Mouse (Mus musculus) intestine, embryonic 16.5 days (tissue): ENCODE results near the gene Plvap. TPM values are rescaled to one million over a fixed set of nuclear protein-coding genes. Genes with fewer than 3 reads are reported as not detected.
"Not testable (repeated sequence)": the region's sequence is repeated elsewhere in the genome, so short reads cannot be mapped to it uniquely, and the experiment has no call there.

ENCODE experiments used
- ATAC-seq: fragments of 200-750 bp; cut with Nextera tagmentation; 2 replicates; pipeline ENCODE4 v1.8.0; 2017; ENCODE audit warnings: moderate TSS enrichment, moderate library complexity
- H3K27ac ChIP-seq: fragments of 300-500 bp; sonication (generic); 2 replicates; pipeline ENCODE4 v1.5.1; 2014; ENCODE audit warnings: mild to moderate bottlenecking, low read length
- H3K27me3 ChIP-seq: fragments of 300-500 bp; sonication (generic); replicated peaks from 2 replicates; pipeline ENCODE4 v1.6.1; 2014; ENCODE audit warnings: low read length, control low read depth, mixed read lengths; ENCODE audit not compliant: control insufficient read depth, insufficient read depth
- H3K36me3 ChIP-seq: fragments of 300-500 bp; sonication (generic); 2 replicates; pipeline ENCODE4 v1.6.1; 2014; ENCODE audit warnings: low read length, control low read depth; ENCODE audit not compliant: control insufficient read depth, insufficient read depth
- H3K4me1 ChIP-seq: fragments of 300-500 bp; sonication (generic); 2 replicates; pipeline ENCODE4 v1.6.1; 2014; ENCODE audit warnings: low read length, control low read depth, mixed read lengths; ENCODE audit not compliant: control insufficient read depth, insufficient read depth
- H3K4me2 ChIP-seq: fragments of 300-500 bp; sonication (generic); 2 replicates; pipeline ENCODE4 v1.6.1; 2014; ENCODE audit warnings: low read depth, low read length, control low read depth
- H3K4me3 ChIP-seq: fragments of 300-500 bp; sonication (generic); 2 replicates; pipeline ENCODE4 v1.5.1; 2014; ENCODE audit warnings: mild to moderate bottlenecking, low read length
- H3K9ac ChIP-seq: fragments of 300-500 bp; sonication (generic); 2 replicates; pipeline ENCODE4 v1.6.1; 2014; ENCODE audit warnings: low read depth, low read length
- H3K9me3 ChIP-seq: fragments of 300-500 bp; sonication (generic); 2 replicates; pipeline ENCODE4 v1.6.1; 2016; ENCODE audit warnings: low read length, control low read depth; ENCODE audit not compliant: control insufficient read depth
- WGBS: fragments of 180-500 bp; shearing (Covaris S2); extraction: QIAGEN DNeasy Blood & Tissue Kit; methylation state at CpG from one replicate; pipeline ENCODE4 v1.1.7; 2014; 5-methylcytosine and 5-hydroxymethylcytosine counted together
- polyA plus RNA-seq: library from polyadenylated mRNA; unstranded; fragments of >200 nt; fragmentation: Nextera tagmentation; extraction: Ambion mirVana; gene quantifications from 2 replicates; pipeline ENCODE4 v1.2.1, GENCODE M21; 2015

Plvap gene
- polyA plus RNA-seq, 1 experiment from 2014 or later = 70.9 TPM

- WGBS = 75% methylated on average over 11 of the region's 11 CpGs
- H3K27ac ChIP-seq = peak overlapping the region; percentile 63
- ATAC-seq = peak; percentile 62
- no peaks in the 10 kb centered on the region for H3K9me3 ChIP-seq
- H3K4me3 ChIP-seq = no peak overlapping the region
- no peak overlapping the region for H3K4me2 ChIP-seq
- H3K9ac ChIP-seq = no peak overlapping the region
- H3K36me3 ChIP-seq = no peaks in the 10 kb centered on the region
- peaks cover 20% of the 10 kb centered on the region for H3K27me3 ChIP-seq
- peaks cover 3% of the 10 kb centered on the region; the same call in 1 of the 2 replicates for H3K4me1 ChIP-seq
These were observed 17.0 kb upstream of the Plvap start for GRCm38 (mm10) chr8:71528362-71529073.

- Histone ChIP-seq H3K9me3 (no peaks in the 10 kb centered on the region), H3K4me3 (no peak overlapping the region), H3K27ac (peak overlapping the region; percentile 50), H3K4me2 (no peak overlapping the region), H3K9ac (no peak overlapping the region), H3K36me3 (no peaks in the 10 kb centered on the region), H3K27me3 (peaks cover 20% of the 10 kb centered on the region), H3K4me1 (peaks cover 3% of the 10 kb centered on the region; the same call in 1 of the 2 replicates)
- WGBS = 57% methylated on average over 3 of the region's 3 CpGs
- no peak for ATAC-seq
These were observed 15.8 kb upstream of the Plvap start for GRCm38 (mm10) chr8:71527162-71527870.

- Histone ChIP-seq H3K36me3 (no peaks in the 10 kb centered on the region), H3K9ac (no peak overlapping the region), H3K4me1 (peaks cover 3% of the 10 kb centered on the region; the same call in 1 of the 2 replicates), H3K4me3 (no peak overlapping the region), H3K27ac (peak overlapping the region; percentile 50; the same call in 1 of the 2 replicates), H3K9me3 (no peaks in the 10 kb centered on the region), H3K4me2 (no peak overlapping the region), H3K27me3 (peaks cover 20% of the 10 kb centered on the region)
- WGBS = 29% methylated on average over 6 of the region's 6 CpGs
- no peak for ATAC-seq
These were observed 14.7 kb upstream of the Plvap start for GRCm38 (mm10) chr8:71526272-71526671.

GRCm38 (mm10) chr8:71525226-71526050 is 13.9 kb upstream of the Plvap start, which contains the start of gene Ccdc194:
TSS of gene Ccdc194 (minus strand) at chr8:71525711.
- Histone ChIP-seq H3K4me1 (peaks cover 3% of the 10 kb centered on the region; the same call in 1 of the 2 replicates), H3K4me2 (peak within 1 kb of the TSS; percentile 22; the same call in 1 of the 2 replicates), H3K4me3 (no peak within 1 kb of the TSS), H3K27ac (peak within 1 kb of the TSS; percentile 50), H3K9ac (peak within 1 kb of the TSS; percentile 37; the same call in 1 of the 2 replicates), H3K27me3 (peaks cover 20% of the 10 kb centered on the region), H3K36me3 (no peaks in the 10 kb centered on the region), H3K9me3 (no peaks in the 10 kb centered on the region)
- 15% methylated on average over 46 of the region's 46 CpGs for WGBS
- ATAC-seq = no peak

GRCm38 (mm10) chr8:71521634-71522033 is 10.1 kb upstream of the Plvap start:
- no peak overlapping the region for H3K27ac ChIP-seq
- ATAC-seq = peak; percentile 87
- 4% methylated on average over 17 of the region's 17 CpGs for WGBS
- peak overlapping the region; percentile 26; the same call in 1 of the 2 replicates for H3K4me2 ChIP-seq
- H3K27me3 ChIP-seq = peaks cover 18% of the 10 kb centered on the region
- no peak overlapping the region for H3K4me3 ChIP-seq
- H3K4me1 ChIP-seq = peaks cover 2% of the 10 kb centered on the region; the same call in 1 of the 2 replicates
- no peaks in the 10 kb centered on the region for H3K9me3 ChIP-seq
- 0 out of 2 replicates have a peak overlapping the region, but pooled peaks have one; percentile 30 for H3K9ac ChIP-seq
- no peaks in the 10 kb centered on the region for H3K36me3 ChIP-seq

GRCm38 (mm10) chr8:71519037-71519825 is 7.7 kb upstream of the Plvap start:
- H3K27ac ChIP-seq, H3K36me3 ChIP-seq, H3K4me1 ChIP-seq, H3K4me2 ChIP-seq, H3K4me3 ChIP-seq, H3K27me3 ChIP-seq, H3K9me3 ChIP-seq, ATAC-seq, H3K9ac ChIP-seq: not testable (repeated sequence)
- 39% methylated on average over 9 of the region's 10 CpGs for WGBS

GRCm38 (mm10) chr8:71516786-71517185 is 5.2 kb upstream of the Plvap start:
- peak overlapping the region; percentile 23; the same call in 1 of the 2 replicates for H3K27ac ChIP-seq
- H3K9ac ChIP-seq = no peak overlapping the region
- H3K27me3 ChIP-seq = no peaks in the 10 kb centered on the region
- no peaks in the 10 kb centered on the region for H3K36me3 ChIP-seq
- WGBS = 7% methylated on average over 6 of the region's 6 CpGs
- H3K4me1 ChIP-seq = 0 out of 2 replicates have a peak, but pooled peaks cover 2% of the 10 kb centered on the region
- no peaks in the 10 kb centered on the region for H3K9me3 ChIP-seq
- no peak overlapping the region for H3K4me2 ChIP-seq
- no peak for ATAC-seq
- H3K4me3 ChIP-seq = no peak overlapping the region

- no peak overlapping the region for H3K4me3 ChIP-seq
- H3K4me2 ChIP-seq = no peak overlapping the region
- no peaks in the 10 kb centered on the region; the same call in 1 of the 2 replicates for H3K27me3 ChIP-seq
- no peaks in the 10 kb centered on the region for H3K9me3 ChIP-seq
- ATAC-seq = no peak
- no peak overlapping the region for H3K27ac ChIP-seq
- H3K36me3 ChIP-seq = no peaks in the 10 kb centered on the region
- no peak overlapping the region for H3K9ac ChIP-seq
- H3K4me1 ChIP-seq = 0 out of 2 replicates have a peak, but pooled peaks cover 2% of the 10 kb centered on the region
- WGBS = 72% methylated on average over 5 of the region's 5 CpGs
These were observed 3.5 kb upstream of the Plvap start for GRCm38 (mm10) chr8:71515043-71515442.
